Mouse (Mus musculus) forebrain, embryonic 14.5 days (tissue): ENCODE results near the gene Lrguk. TPM values are rescaled to one million over a fixed set of nuclear protein-coding genes. Genes with fewer than 3 reads are reported as not detected.

Experiments used
- ATAC-seq: fragments of 200-750 bp; cut with Nextera tagmentation; 2 replicates; pipeline ENCODE4 v1.8.0; 2017; ENCODE audit warnings: mild to moderate bottlenecking, moderate library complexity
- DNase-seq: peaks from one replicate; pipeline ENCODE4 v3.0.0-alpha.2; 2015; ENCODE audit warnings: low spot score
- H3K27ac ChIP-seq: fragments of 300-500 bp; sonication (generic); 2 replicates; pipeline ENCODE4 v1.5.1; 2014; ENCODE audit warnings: low read depth, mild to moderate bottlenecking, control low read depth, low read length, moderate library complexity
- H3K27me3 ChIP-seq: fragments of 300-500 bp; sonication (generic); replicated peaks from 2 replicates; pipeline ENCODE4 v1.6.1; 2014; ENCODE audit warnings: low read length, control low read depth, mixed read lengths; ENCODE audit not compliant: control insufficient read depth, insufficient read depth
- H3K36me3 ChIP-seq: fragments of 300-500 bp; sonication (generic); 2 replicates; pipeline ENCODE4 v1.6.1; 2014; ENCODE audit warnings: low read length, control low read depth; ENCODE audit not compliant: control insufficient read depth, insufficient read depth
- H3K4me1 ChIP-seq: fragments of 300-500 bp; sonication (generic); 2 replicates; pipeline ENCODE4 v1.6.1; 2014; ENCODE audit warnings: antibody characterized with exemption, low read length, control low read depth; ENCODE audit not compliant: control insufficient read depth, insufficient read depth
- H3K4me2 ChIP-seq: fragments of 300-500 bp; sonication (generic); 2 replicates; pipeline ENCODE4 v1.6.1; 2014; ENCODE audit warnings: mild to moderate bottlenecking, control low read depth, low read length
- H3K4me3 ChIP-seq: fragments of 300-500 bp; sonication (generic); 2 replicates; pipeline ENCODE4 v1.5.1; 2014; ENCODE audit warnings: low read depth, low read length, control low read depth
- H3K9ac ChIP-seq: fragments of 300-500 bp; sonication (generic); 2 replicates; pipeline ENCODE4 v1.6.1; 2014; ENCODE audit warnings: mild to moderate bottlenecking, low read length, control low read depth, moderate library complexity
- H3K9me3 ChIP-seq: fragments of 300-500 bp; sonication (generic); replicated peaks from 2 replicates; pipeline ENCODE4 v1.6.1; 2016; ENCODE audit warnings: low read length, control low read depth, mixed read lengths; ENCODE audit not compliant: control insufficient read depth
- WGBS: fragments of 180-500 bp; shearing (Covaris S2); extraction: QIAGEN DNeasy Blood & Tissue Kit; methylation state at CpG from one replicate; pipeline ENCODE4 v1.1.7; 2014; 5-methylcytosine and 5-hydroxymethylcytosine counted together
- polyA plus RNA-seq: library from polyadenylated mRNA; unstranded; fragments of >200 nt; fragmentation: Nextera tagmentation; extraction: Ambion mirVana; gene quantifications from 2 replicates; pipeline ENCODE4 v1.2.1, GENCODE M21; 2014

Gene Lrguk
- polyA plus RNA-seq, 1 experiment from 2014 or later = 1.0 TPM

- no peak for DNase-seq
- Histone ChIP-seq H3K36me3 (no peaks in the 10 kb centered on the region), H3K27me3 (no peaks in the 10 kb centered on the region), H3K4me2 (no peak overlapping the region), H3K4me3 (no peak overlapping the region), H3K9me3 (no peaks in the 10 kb centered on the region), H3K9ac (no peak overlapping the region), H3K4me1 (0 out of 2 replicates have a peak, but pooled peaks cover 3% of the 10 kb centered on the region), H3K27ac (no peak overlapping the region)
- 15% methylated on average over 10 of the region's 10 CpGs for WGBS
- ATAC-seq = no peak
Observed at GRCm38 (mm10) chr6:34110571-34110970, 81.3 kb downstream of the Lrguk start.

- H3K9ac ChIP-seq = no peak overlapping the region
- no peaks in the 10 kb centered on the region for H3K27me3 ChIP-seq
- H3K36me3 ChIP-seq = no peaks in the 10 kb centered on the region
- peak; percentile 60 for DNase-seq
- no peak overlapping the region for H3K4me2 ChIP-seq
- no peak; the same call in 1 of the 2 replicates for ATAC-seq
- 0 out of 2 replicates have a peak, but pooled peaks cover 3% of the 10 kb centered on the region for H3K4me1 ChIP-seq
- H3K27ac ChIP-seq = no peak overlapping the region; the same call in 1 of the 2 replicates
- WGBS = 69% methylated on average over 6 of the region's 6 CpGs
- no peak overlapping the region for H3K4me3 ChIP-seq
- H3K9me3 ChIP-seq = no peaks in the 10 kb centered on the region
Observed at GRCm38 (mm10) chr6:34111406-34111805, 82.2 kb downstream of the Lrguk start.

- Histone ChIP-seq H3K9me3 (no peaks in the 10 kb centered on the region), H3K27me3 (no peaks in the 10 kb centered on the region), H3K9ac (no peak overlapping the region), H3K27ac (no peak overlapping the region), H3K4me1 (no peaks in the 10 kb centered on the region), H3K4me2 (no peak overlapping the region), H3K36me3 (no peaks in the 10 kb centered on the region), H3K4me3 (no peak overlapping the region)
- 95% methylated on average over 7 of the region's 7 CpGs for WGBS
- DNase-seq (no peak), ATAC-seq (no peak)
Observed at GRCm38 (mm10) chr6:34116838-34117478, 87.7 kb downstream of the Lrguk start.

DNA sequence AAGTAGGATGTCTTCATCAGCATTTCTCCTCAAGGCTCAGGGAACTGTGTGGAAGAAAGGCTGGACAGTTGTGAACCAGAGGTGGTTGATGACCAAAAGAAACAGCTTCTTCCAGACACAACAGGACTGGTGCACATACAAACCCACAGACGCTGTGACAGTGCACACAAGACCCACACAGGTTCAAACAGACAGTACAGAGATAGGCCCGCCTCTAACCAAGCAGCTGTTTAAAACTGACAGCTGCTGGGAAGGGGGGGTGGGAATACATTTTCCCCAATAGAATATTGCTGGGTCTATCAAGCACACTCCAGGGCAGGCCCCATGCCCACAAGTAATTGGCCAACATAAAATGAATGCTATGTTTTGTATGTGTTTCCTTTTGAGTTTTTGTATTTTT, 95.2 kb downstream of the Lrguk start:
- ATAC-seq (no peak), DNase-seq (no peak)
- WGBS = 91% methylated on average over 2 of the region's 2 CpGs
- no peak overlapping the region for H3K4me3 ChIP-seq
- H3K27me3 ChIP-seq = no peaks in the 10 kb centered on the region
- no peaks in the 10 kb centered on the region for H3K36me3 ChIP-seq
- no peaks in the 10 kb centered on the region for H3K9me3 ChIP-seq
- no peaks in the 10 kb centered on the region for H3K4me1 ChIP-seq
- no peak overlapping the region for H3K9ac ChIP-seq
- H3K4me2 ChIP-seq = no peak overlapping the region
- H3K27ac ChIP-seq = no peak overlapping the region

DNA sequence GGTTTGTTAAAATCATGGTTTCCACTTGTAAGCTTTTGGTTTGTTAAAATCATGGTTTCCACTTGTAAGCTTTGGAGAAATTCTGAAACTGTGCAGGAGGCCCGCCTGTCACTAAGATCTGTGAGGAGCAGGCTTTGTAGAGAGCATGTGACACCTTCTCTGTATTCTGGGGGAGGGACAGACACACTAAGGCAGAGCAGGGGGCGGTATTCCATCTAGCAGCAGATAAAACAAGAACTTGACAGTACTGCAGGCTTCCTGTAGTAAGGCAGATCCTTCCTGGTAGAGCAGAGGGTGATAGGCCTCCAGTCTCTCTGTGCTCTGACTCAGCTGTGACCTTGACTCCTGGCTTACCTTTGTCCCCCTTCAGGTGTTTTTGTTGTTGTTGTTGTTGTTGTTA, 100.0 kb downstream of the Lrguk start:
- Histone ChIP-seq H3K9me3 (no peaks in the 10 kb centered on the region), H3K4me2 (no peak overlapping the region), H3K9ac (no peak overlapping the region), H3K27me3 (no peaks in the 10 kb centered on the region), H3K27ac (no peak overlapping the region), H3K4me3 (no peak overlapping the region), H3K36me3 (no peaks in the 10 kb centered on the region), H3K4me1 (no peaks in the 10 kb centered on the region)
- 76% methylated on average over 2 of the region's 2 CpGs for WGBS
- DNase-seq = no peak
- no peak for ATAC-seq

- ATAC-seq (no peak), DNase-seq (no peak)
- 95% methylated on average over 9 of the region's 9 CpGs for WGBS
- Histone ChIP-seq H3K27me3 (no peaks in the 10 kb centered on the region), H3K36me3 (no peaks in the 10 kb centered on the region), H3K4me1 (no peaks in the 10 kb centered on the region), H3K27ac (no peak overlapping the region), H3K9ac (no peak overlapping the region), H3K4me3 (no peak overlapping the region), H3K9me3 (no peaks in the 10 kb centered on the region), H3K4me2 (no peak overlapping the region)
Observed at GRCm38 (mm10) chr6:34132391-34132790, 103.1 kb downstream of the Lrguk start.

DNA sequence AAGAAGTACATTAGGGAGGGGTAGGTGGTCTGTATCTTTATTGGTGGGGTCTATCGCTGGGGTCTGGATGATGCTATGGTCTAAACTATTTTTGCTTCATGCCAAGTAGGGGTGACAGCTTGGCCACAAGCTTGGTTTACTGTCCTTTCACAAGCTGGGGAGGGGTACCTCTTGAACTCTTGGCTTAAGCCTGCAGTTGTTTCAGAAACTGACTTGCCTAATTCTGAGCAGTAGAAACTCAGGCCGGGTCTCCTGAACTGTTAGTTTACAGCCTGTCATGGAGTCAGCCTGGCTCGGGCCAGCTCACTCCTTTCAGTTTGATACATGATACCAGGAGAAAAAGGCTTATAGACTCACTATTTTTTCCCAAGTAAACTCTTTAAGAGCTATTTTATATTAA, 109.1 kb downstream of the Lrguk start:
- no peaks in the 10 kb centered on the region for H3K36me3 ChIP-seq
- no peaks in the 10 kb centered on the region for H3K27me3 ChIP-seq
- no peak overlapping the region for H3K4me2 ChIP-seq
- ATAC-seq = no peak
- H3K4me1 ChIP-seq = no peaks in the 10 kb centered on the region
- H3K27ac ChIP-seq = no peak overlapping the region
- H3K9ac ChIP-seq = no peak overlapping the region
- no peaks in the 10 kb centered on the region for H3K9me3 ChIP-seq
- DNase-seq = no peak
- H3K4me3 ChIP-seq = no peak overlapping the region
- 96% methylated on average over 3 of the region's 3 CpGs for WGBS

- ATAC-seq (no peak), DNase-seq (no peak)
- 51% methylated on average over 11 of the region's 11 CpGs for WGBS
Observed at GRCm38 (mm10) chr6:34142931-34143330, 113.7 kb downstream of the Lrguk start.

GRCm38 (mm10) chr6:34146042-34146441, 116.8 kb downstream of the Lrguk start:
- ATAC-seq (no peak), DNase-seq (no peak)
- no peak overlapping the region for H3K4me2 ChIP-seq
- no peak overlapping the region for H3K27ac ChIP-seq
- no peaks in the 10 kb centered on the region for H3K9me3 ChIP-seq
- H3K27me3 ChIP-seq = no peaks in the 10 kb centered on the region
- WGBS = 80% methylated on average over 6 of the region's 6 CpGs
- H3K9ac ChIP-seq = no peak overlapping the region
- H3K36me3 ChIP-seq = no peaks in the 10 kb centered on the region
- H3K4me3 ChIP-seq = no peak overlapping the region
- peaks cover 9% of the 10 kb centered on the region; the same call in 1 of the 2 replicates for H3K4me1 ChIP-seq

More at GRCm38 (mm10) chr6:34142931-34143330, 113.7 kb downstream of the Lrguk start:
- Histone ChIP-seq H3K27ac (no peak overlapping the region), H3K36me3 (no peaks in the 10 kb centered on the region), H3K9ac (no peak overlapping the region), H3K4me3 (no peak overlapping the region), H3K9me3 (no peaks in the 10 kb centered on the region), H3K4me2 (no peak overlapping the region), H3K4me1 (no peaks in the 10 kb centered on the region), H3K27me3 (no peaks in the 10 kb centered on the region)
